Mouse (Mus musculus): ENCODE measurements at regions not wholly inside any gene's neighbourhood (a gene's known extent, or its start where the extent isn't known, plus 50 kb on each side); places are given as distances from the start of the nearest gene placed in this dataset.
"Not testable (repeated sequence)": the region's sequence is repeated elsewhere in the genome, so short reads cannot be mapped to it uniquely, and the experiment has no call there.

DNA sequence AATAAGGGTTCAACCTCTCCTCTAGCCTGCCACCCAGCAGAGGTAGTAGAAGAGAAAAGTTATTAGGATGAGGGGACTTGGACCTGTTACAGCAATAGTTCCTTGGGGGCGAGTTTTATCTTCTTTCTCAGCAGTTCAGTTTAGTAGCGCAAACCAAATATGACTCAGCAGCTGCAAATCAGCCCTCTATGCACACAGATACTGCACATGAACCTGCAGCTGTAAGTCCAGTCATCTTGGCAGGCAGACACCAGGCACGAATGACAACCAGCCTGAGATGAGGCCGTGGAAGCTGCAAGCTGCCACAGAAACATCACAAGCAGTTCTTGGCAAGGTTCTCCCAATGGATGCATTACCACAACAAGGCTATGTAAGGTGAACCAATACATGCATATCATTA, 327.0 kb upstream of the Akr1e1 start:
- Histone ChIP-seq H3K27ac (no peak overlapping the region), H3K9ac (no peak overlapping the region), H3K36me3 (no peaks in the 10 kb centered on the region), H3K27me3 (no peaks in the 10 kb centered on the region), H3K9me3 (no peaks in the 10 kb centered on the region), H3K4me3 (no peak overlapping the region), H3K4me1 (no peaks in the 10 kb centered on the region), H3K4me2 (no peak overlapping the region)
- ATAC-seq (ENCODE audit: insufficient number of reproducible peaks, low FRiP score, low TSS enrichment, low read depth), result no peak
- 69% methylated on average over 4 of the region's 4 CpGs for WGBS

DNA sequence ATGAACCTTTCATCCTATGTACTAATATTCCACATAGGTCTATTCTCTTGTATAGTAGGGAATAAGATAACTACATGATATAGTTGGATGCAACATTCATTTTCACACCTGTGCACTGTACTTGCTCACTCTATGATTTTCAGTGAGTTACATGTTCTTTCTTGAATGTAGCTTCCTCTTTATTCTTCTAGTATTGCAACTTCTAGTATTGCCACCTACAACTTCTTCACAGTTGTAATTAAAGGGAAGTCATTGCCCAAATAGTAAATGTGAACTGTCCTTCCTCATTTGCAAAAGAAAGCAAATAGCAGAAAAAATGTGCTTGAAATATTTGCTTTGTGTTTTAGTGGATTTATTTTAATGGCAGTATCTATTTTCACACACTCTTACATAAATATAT, 330.9 kb upstream of the Akr1e1 start:
- ATAC-seq (ENCODE audit: insufficient number of reproducible peaks, low FRiP score, low TSS enrichment, low read depth), result no peak

DNA sequence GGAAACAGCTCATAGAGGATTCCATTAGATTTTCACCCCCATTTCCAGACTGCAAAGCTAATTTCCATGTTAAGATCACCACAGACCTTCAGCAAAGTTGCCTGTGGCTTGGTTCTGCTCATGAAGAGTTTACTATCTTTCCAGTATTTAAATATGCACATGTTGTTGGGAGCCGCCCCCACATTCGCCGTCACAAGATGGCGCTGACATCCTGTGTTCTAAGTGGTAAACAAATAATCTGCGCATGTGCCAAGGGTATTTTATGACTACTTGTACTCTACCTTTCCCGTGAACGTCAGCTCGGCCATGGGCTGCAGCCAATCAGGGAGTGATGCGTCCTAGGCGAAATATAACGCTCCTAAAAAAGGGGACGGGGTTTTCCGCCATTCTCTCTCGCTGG, 333.5 kb upstream of the Akr1e1 start:
- peak overlapping the region; percentile 36; the same call in 1 of the 2 replicates for H3K4me3 ChIP-seq
- H3K9me3 ChIP-seq; H3K27me3 ChIP-seq; H3K27ac ChIP-seq; ATAC-seq (ENCODE audit: insufficient number of reproducible peaks, low FRiP score, low TSS enrichment, low read depth); H3K9ac ChIP-seq; H3K4me2 ChIP-seq; H3K36me3 ChIP-seq; H3K4me1 ChIP-seq: not testable (repeated sequence)
- 37% methylated on average over 7 of the region's 14 CpGs for WGBS

More for the DNA sequence above, 330.9 kb upstream of the Akr1e1 start:
- Histone ChIP-seq H3K27ac (no peak overlapping the region), H3K9me3 (no peaks in the 10 kb centered on the region), H3K9ac (no peak overlapping the region), H3K36me3 (no peaks in the 10 kb centered on the region), H3K4me1 (no peaks in the 10 kb centered on the region), H3K4me2 (no peak overlapping the region), H3K27me3 (no peaks in the 10 kb centered on the region), H3K4me3 (no peak overlapping the region)

DNA sequence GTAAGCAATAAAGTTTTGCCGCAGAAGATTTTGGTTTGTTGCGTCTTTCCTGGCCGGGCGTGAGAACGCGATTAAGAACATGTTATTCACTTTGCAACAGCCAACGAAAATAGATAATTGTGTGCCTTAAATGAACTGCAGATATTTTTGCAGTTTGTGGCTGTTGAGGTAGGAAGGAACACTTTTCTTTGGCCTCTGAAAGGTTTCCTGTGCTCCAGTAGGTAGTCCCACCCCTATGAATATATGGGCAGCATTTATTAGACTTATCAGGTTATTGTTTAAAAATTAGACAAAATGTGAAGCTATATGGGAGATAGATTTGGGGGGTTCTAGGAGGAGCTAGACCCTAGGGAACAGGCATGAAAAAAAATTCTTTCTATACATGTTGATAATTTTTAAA, 334.1 kb upstream of the Akr1e1 start:
- no peak for ATAC-seq (ENCODE audit: insufficient number of reproducible peaks, low FRiP score, low TSS enrichment, low read depth)
- no peak overlapping the region for H3K27ac ChIP-seq
- H3K27me3 ChIP-seq, result no peaks in the 10 kb centered on the region
- H3K4me1 ChIP-seq, result no peaks in the 10 kb centered on the region
- H3K4me2 ChIP-seq, result peak overlapping the region; percentile 44
- no peaks in the 10 kb centered on the region for H3K36me3 ChIP-seq
- 24% methylated on average over 7 of the region's 7 CpGs for WGBS
- no peak overlapping the region for H3K9ac ChIP-seq
- peak overlapping the region; percentile 36 for H3K4me3 ChIP-seq
- H3K9me3 ChIP-seq, result no peaks in the 10 kb centered on the region

DNA sequence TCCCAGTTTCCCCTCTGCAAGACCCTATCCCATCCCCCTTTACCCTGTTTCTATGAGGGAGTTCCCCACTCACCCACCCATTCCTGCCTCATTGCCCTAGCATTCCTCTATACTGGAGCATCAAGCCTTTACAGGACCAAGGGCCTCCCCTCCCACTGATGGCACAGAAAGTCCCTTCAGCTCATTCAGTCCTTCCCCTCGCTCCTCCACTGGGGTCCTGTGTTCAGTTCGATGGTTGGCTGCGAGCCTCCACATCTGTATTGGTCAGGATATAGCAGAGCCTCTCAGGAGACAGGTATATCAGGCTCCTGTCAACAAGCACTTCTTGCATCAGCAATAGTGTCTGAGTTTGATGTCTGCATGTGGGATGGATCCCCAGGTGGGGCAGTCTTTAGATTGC, 346.4 kb upstream of the Akr1e1 start:
- Histone ChIP-seq H3K36me3 (no peaks in the 10 kb centered on the region), H3K9ac (no peak overlapping the region), H3K27ac (no peak overlapping the region), H3K27me3 (no peaks in the 10 kb centered on the region), H3K4me3 (no peak overlapping the region), H3K4me2 (no peak overlapping the region), H3K9me3 (no peaks in the 10 kb centered on the region), H3K4me1 (no peaks in the 10 kb centered on the region)
- WGBS, result 79% methylated on average over 3 of the region's 3 CpGs
- ATAC-seq (ENCODE audit: insufficient number of reproducible peaks, low FRiP score, low TSS enrichment, low read depth), result no peak

DNA sequence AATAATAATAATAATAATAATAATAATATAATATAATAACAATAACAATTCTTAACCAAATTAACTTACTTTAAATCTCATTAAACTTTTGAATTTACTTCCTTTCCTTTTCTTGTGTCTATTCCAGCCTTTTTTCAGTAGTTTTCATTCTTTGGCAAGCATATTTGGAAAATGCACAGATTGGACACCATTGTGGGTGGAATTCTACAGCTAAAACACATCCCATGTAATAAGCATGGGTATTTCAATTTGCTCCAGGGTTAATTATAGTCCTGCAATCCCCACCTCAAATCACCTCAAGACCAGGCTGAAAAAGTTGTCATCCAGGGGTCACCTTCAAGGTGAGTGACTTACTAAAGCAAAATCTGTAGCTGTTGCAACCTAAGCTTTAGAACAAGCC, 355.9 kb upstream of the Akr1e1 start:
- Histone ChIP-seq H3K27ac (no peak overlapping the region), H3K27me3 (no peaks in the 10 kb centered on the region), H3K9me3 (no peaks in the 10 kb centered on the region), H3K4me2 (no peak overlapping the region), H3K36me3 (no peaks in the 10 kb centered on the region), H3K4me3 (no peak overlapping the region), H3K9ac (no peak overlapping the region), H3K4me1 (no peaks in the 10 kb centered on the region)
- no peak for ATAC-seq (ENCODE audit: insufficient number of reproducible peaks, low FRiP score, low TSS enrichment, low read depth)

DNA sequence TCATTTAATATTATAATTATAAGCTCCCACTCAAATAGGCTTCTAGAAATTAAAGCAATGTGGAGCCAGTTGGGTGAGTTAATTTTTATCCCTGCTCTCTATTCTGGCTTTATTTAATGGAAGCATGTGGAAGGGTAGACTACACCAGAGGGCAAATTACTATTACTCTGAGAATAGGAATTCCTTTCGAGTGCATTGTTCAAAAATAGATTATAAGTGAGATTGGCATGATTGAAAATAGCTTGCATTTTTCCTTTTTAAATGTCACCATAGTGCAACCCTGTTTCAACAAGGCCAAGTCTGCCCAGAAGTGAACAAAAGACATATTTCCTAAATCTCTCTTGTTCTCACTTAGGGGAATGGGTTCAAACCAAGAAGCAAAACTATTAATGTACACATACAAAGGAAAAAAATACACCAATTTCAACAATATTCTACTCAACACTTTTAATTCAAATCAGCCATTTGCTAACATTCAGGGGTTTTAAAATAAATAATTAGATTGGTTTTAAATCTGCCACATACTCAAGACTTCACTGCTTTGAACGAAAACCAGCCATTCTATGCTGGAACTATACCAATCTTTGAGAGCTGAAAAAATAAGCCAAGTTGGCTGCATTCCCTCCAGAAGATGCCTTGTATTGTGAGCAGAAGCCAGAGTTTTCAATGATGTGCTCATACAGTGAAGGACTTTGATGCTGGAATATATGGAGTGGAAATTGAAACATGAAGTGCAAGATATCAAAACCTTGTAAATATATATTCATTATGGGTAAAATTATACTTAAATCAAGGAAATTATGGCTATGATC, 361.3 kb upstream of the Akr1e1 start:
- Histone ChIP-seq H3K27ac (no peak overlapping the region), H3K9me3 (no peaks in the 10 kb centered on the region), H3K36me3 (no peaks in the 10 kb centered on the region), H3K27me3 (no peaks in the 10 kb centered on the region), H3K4me1 (no peaks in the 10 kb centered on the region), H3K4me3 (no peak overlapping the region), H3K4me2 (no peak overlapping the region), H3K9ac (no peak overlapping the region)
- WGBS, result 33% methylated on average over 2 of the region's 2 CpGs
- ATAC-seq (ENCODE audit: insufficient number of reproducible peaks, low FRiP score, low TSS enrichment, low read depth), result no peak

DNA sequence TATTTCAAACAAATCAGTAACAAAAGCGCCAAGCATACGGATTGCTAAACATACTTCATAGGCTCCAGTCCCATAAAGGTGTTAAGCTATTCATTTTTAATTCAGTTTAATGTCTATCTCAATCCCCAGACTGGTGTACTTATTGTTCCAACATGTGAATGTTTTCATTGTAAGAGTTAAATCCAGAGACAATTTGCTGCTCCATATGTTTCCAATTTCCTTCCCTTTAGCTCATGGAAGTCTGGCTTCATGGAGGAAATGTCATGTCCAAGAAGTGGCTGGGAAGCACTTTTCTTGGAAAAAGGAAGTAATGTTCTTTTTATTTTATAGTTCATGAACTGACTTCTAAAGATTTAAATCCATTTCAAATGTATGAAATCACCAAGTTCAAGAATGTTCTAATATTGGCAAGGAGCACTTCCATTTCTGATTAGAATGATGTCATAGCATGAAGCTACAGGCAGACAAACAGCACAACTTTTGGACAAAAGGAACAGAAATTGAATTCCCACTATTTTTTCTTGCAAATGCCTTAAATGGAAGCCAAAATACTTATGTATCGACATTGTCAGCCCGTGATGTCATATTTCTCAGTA, 362.6 kb upstream of the Akr1e1 start:
- Histone ChIP-seq H3K27ac (no peak overlapping the region), H3K4me3 (no peak overlapping the region), H3K4me1 (no peaks in the 10 kb centered on the region), H3K36me3 (no peaks in the 10 kb centered on the region), H3K4me2 (no peak overlapping the region), H3K9ac (no peak overlapping the region), H3K27me3 (no peaks in the 10 kb centered on the region), H3K9me3 (no peaks in the 10 kb centered on the region)
- 0 out of 2 replicates have a peak, but pooled peaks have one; percentile 58 for ATAC-seq (ENCODE audit: insufficient number of reproducible peaks, low FRiP score, low TSS enrichment, low read depth)
- 39% methylated on average over 4 of the region's 4 CpGs for WGBS

DNA sequence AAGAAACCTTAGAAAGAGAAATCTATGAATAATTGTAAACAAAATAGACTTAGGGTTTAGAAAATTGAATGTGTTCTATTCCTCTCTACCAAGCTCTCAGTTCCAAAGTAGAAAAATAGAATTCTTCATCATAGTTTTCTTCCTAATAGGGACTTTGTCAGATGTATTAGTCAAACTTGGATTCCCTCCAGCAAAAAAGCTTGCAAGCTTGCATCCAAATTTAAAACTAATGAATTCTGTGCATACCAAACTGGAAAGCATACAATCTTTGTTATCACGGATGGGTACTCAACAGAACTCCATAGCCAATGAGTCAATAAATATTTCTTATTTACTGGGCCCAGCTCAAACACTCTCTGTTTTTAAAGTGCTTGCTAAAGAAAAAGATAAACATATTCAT, 383.9 kb upstream of the Akr1e1 start:
- H3K27ac ChIP-seq, result no peak overlapping the region
- H3K4me2 ChIP-seq, result no peak overlapping the region
- no peak for ATAC-seq (ENCODE audit: insufficient number of reproducible peaks, low FRiP score, low TSS enrichment, low read depth)
- H3K9me3 ChIP-seq, result no peaks in the 10 kb centered on the region
- no peak overlapping the region for H3K4me3 ChIP-seq
- H3K27me3 ChIP-seq, result no peaks in the 10 kb centered on the region
- WGBS, result 60% methylated on average over 1 of the region's 1 CpGs
- H3K4me1 ChIP-seq, result no peaks in the 10 kb centered on the region
- no peaks in the 10 kb centered on the region for H3K36me3 ChIP-seq
- H3K9ac ChIP-seq, result no peak overlapping the region

DNA sequence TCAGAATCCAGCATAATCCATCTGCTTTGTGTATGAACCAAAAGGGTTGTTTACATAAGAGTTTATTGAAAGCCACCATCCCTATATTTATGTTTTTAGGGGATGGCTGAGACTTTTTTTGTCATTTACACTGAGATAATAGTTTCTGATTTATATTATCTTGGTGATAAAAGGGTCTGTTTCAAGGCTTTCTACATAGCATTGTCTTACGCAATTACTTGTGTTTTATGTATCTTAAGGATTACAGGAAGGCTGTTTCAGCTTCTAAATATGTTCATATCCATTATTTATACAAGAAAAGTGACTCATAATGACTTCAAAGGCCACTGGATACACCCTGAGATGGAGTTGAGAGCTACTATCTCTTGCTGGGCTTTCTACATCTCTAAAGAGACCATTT, 399.3 kb upstream of the Akr1e1 start:
- no peak for ATAC-seq (ENCODE audit: insufficient number of reproducible peaks, low FRiP score, low TSS enrichment, low read depth)
- WGBS, result 88% methylated on average over 1 of the region's 1 CpGs

DNA sequence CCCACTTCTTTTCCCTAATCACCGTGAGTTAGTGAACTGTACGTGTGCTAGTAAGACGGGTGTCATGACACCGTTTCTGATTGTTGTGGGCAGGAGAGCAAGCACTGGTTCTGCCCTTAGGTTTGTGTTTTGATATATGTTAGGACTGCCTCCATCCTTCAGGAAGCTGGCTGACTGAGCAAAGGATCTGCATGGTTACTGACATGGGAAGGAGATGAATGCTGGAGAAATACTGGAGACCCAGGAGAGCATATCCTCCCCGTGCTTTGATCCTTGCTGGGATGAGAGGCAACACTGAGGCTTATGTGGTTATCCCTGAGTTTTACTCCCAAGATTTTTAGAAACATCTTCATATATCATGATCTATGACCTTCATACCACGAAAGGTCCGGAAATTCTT, 413.5 kb upstream of the Akr1e1 start:
- Histone ChIP-seq H3K27me3 (no peaks in the 10 kb centered on the region), H3K9me3 (no peaks in the 10 kb centered on the region), H3K9ac (no peak overlapping the region), H3K4me2 (no peak overlapping the region), H3K4me1 (no peaks in the 10 kb centered on the region), H3K36me3 (no peaks in the 10 kb centered on the region), H3K27ac (no peak overlapping the region), H3K4me3 (no peak overlapping the region)
- WGBS, result 91% methylated on average over 7 of the region's 7 CpGs
- ATAC-seq (ENCODE audit: insufficient number of reproducible peaks, low FRiP score, low TSS enrichment, low read depth), result no peak

More for the DNA sequence above, 399.3 kb upstream of the Akr1e1 start:
- Histone ChIP-seq H3K27me3 (no peaks in the 10 kb centered on the region), H3K36me3 (no peaks in the 10 kb centered on the region), H3K27ac (no peak overlapping the region), H3K9me3 (no peaks in the 10 kb centered on the region), H3K9ac (no peak overlapping the region), H3K4me2 (no peak overlapping the region), H3K4me3 (no peak overlapping the region), H3K4me1 (no peaks in the 10 kb centered on the region)

DNA sequence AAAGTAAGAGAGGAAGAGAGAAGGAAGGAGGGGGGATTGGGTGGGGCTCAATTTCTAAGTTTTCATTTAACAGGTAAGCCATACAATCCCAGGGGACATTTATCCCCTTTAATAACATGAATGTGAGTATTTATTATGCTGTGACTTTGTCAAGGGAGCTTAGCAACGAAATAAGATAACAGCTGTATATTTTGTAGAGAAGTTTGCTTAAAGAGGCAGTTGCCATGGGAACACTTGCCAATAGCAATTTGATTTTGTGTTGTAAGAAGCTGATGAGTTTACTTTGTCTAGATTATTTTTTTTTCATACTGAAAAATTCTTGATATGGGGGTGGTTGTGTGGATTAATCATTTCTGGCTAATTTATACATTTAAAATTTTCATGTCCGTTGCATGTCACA, 450.9 kb upstream of the Akr1e1 start:
- H3K4me3 ChIP-seq, result no peak overlapping the region
- H3K4me2 ChIP-seq, result no peak overlapping the region
- H3K9ac ChIP-seq, result no peak overlapping the region
- WGBS, result 61% methylated on average over 2 of the region's 2 CpGs
- H3K27me3 ChIP-seq, result no peaks in the 10 kb centered on the region
- H3K36me3 ChIP-seq, result no peaks in the 10 kb centered on the region
- H3K27ac ChIP-seq, result no peak overlapping the region
- H3K9me3 ChIP-seq, result no peaks in the 10 kb centered on the region
- no peaks in the 10 kb centered on the region for H3K4me1 ChIP-seq
- ATAC-seq (ENCODE audit: insufficient number of reproducible peaks, low FRiP score, low TSS enrichment, low read depth), result no peak

Data from limb, embryonic 15.5 days (tissue).